Mouse (Mus musculus) lung, adult 18-20 months (tissue): ENCODE data around the gene Lrp5.

Experiments
- DNase-seq, 2 experiments: peaks; one replicate each; pipeline ENCODE4 v3.0.0; 2022; ENCODE audit warnings: mixed read lengths in 2 of 2

Gene Lrp5

GRCm38 (mm10) chr19:3686215-3686894, at the start of gene Lrp5:
Lrp5 (minus strand) TSS chr19:3686564.
- peak; percentile 68 to 74 for DNase-seq

GRCm38 (mm10) chr19:3736001-3736400, 49.6 kb upstream of the Lrp5 start:
- DNase-seq = no peak

GRCm38 (mm10) chr19:3730781-3731646, 44.6 kb upstream of the Lrp5 start:
- no peak for DNase-seq

- no peak for DNase-seq
Measured at GRCm38 (mm10) chr19:3728901-3729300, 42.5 kb upstream of the Lrp5 start.

GRCm38 (mm10) chr19:3724779-3725178, 38.4 kb upstream of the Lrp5 start:
- DNase-seq = peak; percentile 58 to 73

GRCm38 (mm10) chr19:3723904-3724303, 37.5 kb upstream of the Lrp5 start:
- peak in 1 of 2 experiments; percentile 32 for DNase-seq

- DNase-seq = no peak
Measured at GRCm38 (mm10) chr19:3723170-3723569, 36.8 kb upstream of the Lrp5 start.

GRCm38 (mm10) chr19:3719362-3719891, 33.1 kb upstream of the Lrp5 start:
- peak; percentile 70 to 81 for DNase-seq

GRCm38 (mm10) chr19:3718481-3719361, 32.4 kb upstream of the Lrp5 start:
- peak; percentile 71 to 78 for DNase-seq

GRCm38 (mm10) chr19:3714381-3714780, 28.0 kb upstream of the Lrp5 start:
- DNase-seq = no peak

- no peak for DNase-seq
Measured at GRCm38 (mm10) chr19:3710436-3710835, 24.1 kb upstream of the Lrp5 start.

GRCm38 (mm10) chr19:3709013-3709787, 22.8 kb upstream of the Lrp5 start:
- DNase-seq = no peak

GRCm38 (mm10) chr19:3708078-3709012, 22.0 kb upstream of the Lrp5 start, which contains the start of gene 1810055G02Rik:
1810055G02Rik (plus strand) TSS chr19:3708293.
- peak; percentile 98 to 99 for DNase-seq

GRCm38 (mm10) chr19:3707553-3707952, 21.2 kb upstream of the Lrp5 start:
- no peak for DNase-seq

- no peak for DNase-seq
Measured at GRCm38 (mm10) chr19:3706258-3706657, 19.9 kb upstream of the Lrp5 start.

GRCm38 (mm10) chr19:3702460-3702859, 16.1 kb upstream of the Lrp5 start:
- no peak for DNase-seq

GRCm38 (mm10) chr19:3699508-3700438, 13.4 kb upstream of the Lrp5 start:
- DNase-seq = peak; percentile 83 to 88

- no peak for DNase-seq
Measured at GRCm38 (mm10) chr19:3698035-3698434, 11.7 kb upstream of the Lrp5 start.

GRCm38 (mm10) chr19:3695976-3696375, 9.6 kb upstream of the Lrp5 start:
- no peak for DNase-seq
